Mouse (Mus musculus) ovary, postnatal 10 days (tissue): ENCODE data around the gene Btg1.
A peak's percentile ranks its signal among the peaks of the same experiment; 100 is the strongest.

Experiments used
- DNase-seq: peaks from one replicate; pipeline ENCODE4 v3.0.0; 2022; ENCODE audit warnings: low spot score

The Btg1 gene

DNA sequence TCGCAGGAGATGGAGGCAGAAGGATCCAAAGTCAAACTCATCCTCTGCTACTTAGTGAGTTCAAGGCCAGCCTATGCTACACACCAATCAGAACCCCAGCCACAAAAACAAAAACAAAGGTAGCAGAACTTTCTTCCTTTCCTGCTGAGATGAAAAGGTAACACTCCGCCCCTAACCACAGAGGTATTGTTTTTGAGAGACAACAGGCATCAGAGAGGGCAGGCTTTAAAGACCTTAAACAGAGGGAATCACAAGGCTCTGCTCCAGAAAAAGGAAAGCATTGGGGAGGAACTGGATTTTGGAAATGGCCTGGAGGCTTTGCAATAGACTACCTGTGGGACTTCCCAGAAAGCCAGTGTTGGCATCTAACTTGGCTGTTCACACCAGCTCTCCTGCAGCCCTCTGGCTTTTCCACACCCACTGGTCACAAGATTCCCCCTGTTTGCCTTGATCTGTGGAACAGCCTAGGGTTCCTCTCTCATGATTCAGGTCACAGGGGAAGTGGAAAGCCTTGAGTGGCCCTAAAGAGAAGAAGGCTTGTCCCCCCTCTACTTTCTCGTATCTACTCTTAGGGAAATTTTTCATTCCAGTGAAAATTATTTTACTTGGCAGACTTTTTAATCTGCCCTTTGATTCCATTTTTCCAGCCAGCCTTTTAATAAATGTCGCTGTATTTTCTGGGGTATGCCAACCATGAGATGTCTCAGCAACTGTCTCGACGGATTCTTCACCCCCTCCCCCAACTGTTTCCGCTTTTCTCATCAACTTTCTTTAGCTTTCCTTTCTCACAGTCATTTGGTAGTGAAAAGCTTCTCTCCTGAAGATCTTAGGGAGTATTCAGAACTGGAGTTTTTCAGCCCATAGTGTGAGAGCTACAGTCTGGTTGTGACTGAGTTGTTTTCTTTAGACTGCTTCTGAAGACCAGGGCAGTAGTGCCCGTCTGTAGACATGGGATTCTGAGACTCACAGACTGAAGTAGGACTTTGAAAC lies 7.2 kb upstream of the Btg1 start:
- DNase-seq, result no peak

DNA sequence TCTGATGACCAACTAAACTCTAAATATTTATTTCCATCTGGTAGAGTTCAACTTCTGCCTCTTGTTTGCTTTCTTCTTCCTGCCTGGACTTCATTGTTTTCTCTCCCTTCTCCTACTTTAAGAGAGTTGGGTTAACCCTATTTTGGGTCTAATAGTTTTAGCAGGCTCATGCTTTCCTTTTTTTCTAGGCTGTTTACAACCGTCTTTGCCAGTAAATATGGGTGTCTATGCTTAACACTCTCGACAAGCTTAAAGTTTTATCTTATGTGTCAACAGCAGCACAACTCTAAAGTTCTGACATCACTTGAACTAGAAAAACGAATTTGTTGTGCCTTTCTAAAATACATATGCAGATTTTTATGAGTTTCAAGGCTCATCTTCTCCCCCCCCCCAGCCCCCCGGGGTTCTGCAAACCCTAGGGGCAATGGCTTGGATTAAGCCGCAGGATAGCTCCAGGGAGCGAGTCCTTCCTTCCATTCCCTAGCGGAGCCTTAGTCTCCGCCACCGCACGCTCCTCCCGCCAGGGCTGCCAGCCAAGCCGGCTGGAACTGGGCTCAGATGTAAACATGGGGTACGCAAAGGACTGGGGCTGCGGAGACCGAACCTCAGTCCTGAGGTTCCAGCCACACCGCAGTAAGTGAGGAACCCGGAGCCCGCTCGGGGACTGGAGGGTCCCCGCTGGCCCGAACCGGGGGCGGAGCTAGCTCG lies 651 bp upstream of the Btg1 start:
- DNase-seq, result no peak

DNA sequence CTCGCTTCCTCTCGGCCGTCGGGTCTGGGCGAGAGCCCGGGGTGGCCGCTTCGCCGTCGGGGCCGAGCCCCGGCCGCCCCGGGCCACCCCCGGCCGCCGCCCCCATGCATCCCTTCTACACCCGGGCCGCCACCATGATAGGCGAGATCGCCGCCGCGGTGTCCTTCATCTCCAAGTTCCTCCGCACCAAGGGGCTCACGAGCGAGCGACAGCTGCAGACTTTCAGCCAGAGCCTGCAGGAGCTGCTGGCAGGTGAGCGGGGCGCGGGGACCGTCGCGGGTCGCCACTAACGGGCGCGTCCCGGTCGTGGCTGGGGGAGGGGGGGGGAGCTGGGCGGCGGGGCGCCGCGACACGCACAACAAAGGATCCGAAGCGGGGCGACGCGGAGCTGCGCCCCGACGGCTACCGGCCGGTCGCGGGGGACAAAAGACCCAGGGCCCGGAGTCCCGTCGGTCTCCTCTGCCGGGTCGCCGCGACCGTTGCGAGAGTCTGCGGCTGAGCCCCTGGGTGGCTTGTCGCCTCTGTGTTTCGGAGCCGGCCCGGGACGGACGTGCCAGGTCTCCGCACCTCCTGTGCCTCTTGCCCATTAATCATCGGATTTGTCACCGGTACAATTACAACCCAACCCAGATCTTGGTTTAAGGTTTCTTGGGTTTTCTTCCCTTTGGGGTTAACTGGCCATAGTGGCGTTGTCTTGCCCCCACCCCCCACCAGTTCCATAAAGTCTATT lies 580 bp downstream of the Btg1 start:
- peak; percentile 22 for DNase-seq

DNA sequence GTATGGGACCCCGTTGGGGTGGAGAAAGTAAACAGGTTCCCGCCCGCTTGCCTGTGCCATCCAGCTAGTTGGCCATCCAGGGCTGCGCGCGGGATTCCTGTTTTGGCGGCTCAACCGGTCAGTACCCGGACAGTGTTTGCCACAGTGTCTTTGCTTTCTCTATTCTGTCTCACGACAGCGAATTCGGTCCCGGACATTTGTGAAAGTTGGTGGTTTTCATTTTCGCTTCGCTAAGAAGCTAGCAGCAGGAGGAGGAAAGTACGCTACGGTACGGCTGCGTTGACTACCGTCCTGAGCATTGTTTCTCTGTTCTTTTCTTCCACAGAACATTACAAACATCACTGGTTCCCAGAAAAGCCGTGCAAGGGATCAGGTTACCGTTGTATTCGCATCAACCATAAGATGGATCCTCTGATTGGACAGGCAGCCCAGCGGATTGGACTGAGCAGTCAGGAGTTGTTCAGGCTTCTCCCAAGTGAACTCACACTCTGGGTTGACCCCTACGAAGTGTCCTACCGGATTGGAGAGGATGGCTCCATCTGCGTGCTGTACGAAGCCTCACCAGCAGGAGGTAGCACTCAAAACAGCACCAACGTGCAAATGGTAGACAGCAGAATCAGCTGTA lies 1.3 kb downstream of the Btg1 start:
- peak; percentile 49 for DNase-seq

DNA sequence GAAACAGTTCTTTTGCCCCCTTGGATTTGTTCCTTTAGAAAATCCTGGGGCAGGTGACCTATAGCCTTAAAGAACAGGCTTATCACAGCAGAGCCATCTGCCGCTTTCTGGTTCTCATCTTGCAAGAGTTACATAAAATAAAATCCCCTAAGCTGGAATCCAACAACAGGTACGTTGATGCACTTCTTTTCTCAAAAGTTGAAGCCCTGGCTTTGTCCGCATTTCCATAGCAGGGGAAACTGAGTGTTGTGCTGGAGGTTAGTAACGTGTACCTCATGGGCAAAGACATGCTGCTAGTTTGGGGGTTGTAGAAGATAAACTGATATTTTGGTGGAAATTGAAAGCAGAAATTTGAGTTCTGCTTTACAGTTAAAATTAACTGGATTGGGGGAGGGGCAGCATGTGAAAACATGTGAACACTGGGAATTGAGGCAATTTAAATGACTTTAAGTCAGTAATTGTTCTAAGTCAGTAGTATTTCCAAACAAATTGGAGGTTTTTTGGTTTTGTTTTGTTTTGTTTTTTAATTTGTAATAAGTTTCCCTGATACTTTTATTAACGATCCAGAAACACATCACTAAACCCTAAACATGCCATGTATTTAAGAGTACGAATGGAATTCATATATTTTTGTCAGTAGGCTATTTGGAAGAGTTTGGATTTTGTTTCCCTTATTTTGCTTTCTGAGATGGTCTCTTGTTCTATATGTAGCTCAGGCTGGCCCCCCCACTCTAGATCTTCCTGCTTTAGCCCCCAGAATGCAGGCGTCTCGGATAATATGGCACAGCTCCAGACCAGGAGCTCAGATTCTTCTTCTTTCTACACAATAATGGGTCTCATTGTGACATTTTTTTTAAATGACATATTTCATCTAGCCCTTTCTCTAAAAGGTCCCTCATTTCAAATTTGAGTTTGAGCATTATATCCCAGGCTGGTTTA lies 3.4 kb downstream of the Btg1 start:
- DNase-seq, result no peak

DNA sequence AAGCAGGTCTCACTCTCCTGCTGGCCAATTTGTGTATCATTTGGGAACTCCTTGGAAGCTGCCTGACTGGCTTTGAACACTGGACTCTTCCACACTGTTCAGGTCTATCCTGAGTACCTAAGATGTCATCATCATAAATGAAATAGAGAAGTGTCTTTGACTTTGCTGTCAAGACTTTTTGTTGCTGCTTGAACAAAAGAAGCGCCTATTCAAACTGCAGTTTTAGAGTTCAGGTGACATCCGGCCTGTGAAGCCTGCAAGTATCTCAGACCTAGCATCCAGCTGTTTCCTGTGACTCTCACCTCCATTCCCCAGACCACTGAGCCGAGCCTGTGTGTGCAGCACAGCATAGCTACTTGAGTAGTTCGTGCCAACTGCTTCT lies 4.1 kb downstream of the Btg1 start:
- no peak for DNase-seq

DNA sequence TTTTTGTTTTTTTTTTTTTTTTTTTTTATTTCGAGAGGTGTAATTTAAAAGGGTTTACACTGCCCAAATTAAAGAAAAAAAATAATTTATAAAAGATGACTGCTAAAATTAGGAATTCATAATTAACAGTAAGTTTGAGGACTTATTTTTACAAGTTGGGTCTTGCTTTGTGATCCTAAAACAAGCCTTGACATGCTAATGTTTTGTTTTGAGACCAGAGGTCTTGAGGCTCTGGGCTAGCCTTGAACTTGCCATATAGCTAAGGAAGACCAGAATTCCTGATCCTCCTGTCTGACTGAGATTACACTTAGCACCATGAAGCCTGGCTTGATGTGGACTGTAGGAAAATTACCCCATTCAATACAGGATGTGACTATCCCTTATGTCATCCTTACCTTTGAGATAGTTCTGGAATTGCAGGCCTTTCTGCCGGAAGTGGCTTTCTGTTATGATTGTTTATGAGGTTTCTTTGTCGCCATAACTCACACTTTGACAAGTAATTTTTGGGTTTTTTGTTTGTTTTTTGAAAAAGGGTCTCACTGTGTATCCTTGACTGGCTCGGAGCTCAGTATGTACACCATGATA lies 4.6 kb downstream of the Btg1 start:
- no peak for DNase-seq

DNA sequence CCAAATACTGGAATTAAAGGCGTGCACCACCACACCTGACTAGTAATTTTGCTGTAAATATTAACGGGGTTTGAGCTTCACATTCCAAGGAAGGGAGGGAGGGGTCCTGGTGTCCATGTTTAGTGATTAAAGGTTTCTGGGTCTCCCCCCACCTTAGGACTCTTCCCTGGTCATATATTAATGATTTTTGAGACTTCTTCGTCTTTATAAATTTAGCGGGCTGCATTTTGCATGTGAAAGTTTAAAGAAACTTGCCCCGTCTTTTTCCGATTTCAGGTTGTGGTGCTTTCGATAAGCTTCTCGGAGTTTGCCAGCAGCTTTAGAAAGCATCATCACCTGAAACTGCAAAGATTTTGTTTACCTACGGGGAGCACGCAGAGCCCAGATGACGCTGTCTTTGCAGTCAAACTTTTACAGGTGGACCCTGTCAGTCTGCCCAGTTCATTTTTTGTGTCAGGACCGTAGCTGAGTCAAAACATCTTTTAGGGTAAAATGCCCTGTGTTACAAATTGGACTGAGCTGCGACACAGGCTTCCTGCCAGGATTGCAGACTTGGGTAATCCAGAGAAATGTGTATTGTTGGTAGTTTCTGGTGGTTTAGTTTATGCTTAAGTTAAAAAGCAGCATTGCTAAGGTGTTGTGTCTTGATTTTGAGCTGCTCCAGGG lies 5.3 kb downstream of the Btg1 start:
- DNase-seq, result no peak

DNA sequence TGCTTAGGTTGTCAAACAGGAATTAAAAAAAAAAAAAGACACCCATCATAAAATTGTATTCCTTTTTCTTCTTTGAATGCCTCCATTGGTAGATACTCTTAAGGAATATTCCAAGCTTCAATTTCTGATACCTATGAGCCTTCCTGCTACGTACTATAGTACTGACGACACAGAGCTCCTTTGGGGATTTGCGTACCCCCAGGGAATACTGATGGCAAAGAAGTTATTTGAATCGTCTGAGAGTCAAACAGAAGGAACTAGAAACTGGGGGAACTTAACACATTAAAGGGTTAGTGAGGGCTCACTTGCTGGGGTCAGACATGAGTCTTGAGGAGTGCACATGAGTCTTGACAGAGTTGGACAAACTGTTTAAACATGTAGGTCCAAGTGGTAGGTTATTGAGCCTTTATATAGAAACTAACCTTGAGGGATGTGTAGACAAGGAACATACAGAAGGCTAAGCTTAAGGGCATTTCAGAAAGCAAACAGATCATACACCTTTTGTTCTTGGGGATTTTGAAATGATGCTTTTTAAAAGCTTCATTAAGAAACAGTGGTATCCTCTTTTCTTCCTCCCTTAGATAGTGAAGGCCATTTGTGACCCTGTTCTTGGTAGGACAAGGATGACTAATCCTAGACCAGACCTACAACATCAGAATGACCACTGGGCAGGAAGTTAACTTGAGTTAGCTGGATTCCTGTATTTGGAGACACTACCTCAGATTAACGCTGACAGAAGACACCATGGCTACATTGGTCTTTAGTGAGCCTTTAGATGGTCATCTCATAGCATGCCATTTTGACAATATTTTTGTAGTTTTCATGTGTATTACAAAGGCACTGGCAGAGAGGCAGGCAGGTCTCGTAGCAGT lies 6.2 kb downstream of the Btg1 start:
- DNase-seq, result no peak

DNA sequence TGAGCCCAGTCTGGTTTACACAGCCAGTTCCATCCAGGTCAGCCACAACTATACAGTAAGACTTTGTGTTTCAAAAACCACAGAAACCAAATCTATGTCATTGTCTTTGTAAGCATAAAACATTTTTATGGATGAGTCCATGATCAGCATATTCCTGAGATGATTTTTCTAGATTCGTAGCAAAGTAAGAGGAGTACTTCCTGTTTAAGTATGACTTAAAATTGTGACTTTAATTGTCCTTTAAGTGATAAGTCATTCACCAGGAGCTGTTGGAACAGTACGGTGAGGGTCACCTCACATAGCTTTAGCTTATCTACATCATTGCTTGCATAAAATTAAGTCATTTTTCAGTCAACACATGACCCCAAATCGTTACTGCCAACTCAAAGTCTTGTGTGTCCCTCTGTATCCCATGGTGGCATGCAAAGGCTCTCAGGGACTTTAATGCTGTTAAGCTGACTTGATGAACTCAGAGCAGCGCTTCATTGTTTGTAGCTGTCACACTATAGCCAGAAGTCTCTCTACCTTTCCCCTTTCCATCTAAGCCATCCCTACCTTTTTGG lies 6.9 kb downstream of the Btg1 start:
- DNase-seq, result no peak

DNA sequence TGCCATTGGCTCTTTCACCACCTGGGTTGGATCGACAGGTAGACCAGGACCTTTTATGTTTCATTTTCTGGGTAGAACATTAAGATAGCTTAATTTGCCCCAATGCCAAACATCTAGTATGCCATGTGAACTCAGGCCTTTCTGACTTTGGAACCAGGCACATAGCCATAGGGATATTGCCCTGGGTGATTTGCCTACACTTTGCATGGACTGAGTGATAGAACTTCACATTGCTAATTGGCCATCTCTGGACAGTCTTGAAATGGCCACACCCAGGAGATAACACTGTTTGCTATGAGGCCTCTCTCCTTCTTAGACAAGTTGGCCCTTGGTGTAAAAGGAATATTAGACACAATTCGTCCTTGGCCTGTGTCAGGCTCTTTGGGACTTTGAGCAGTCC lies 7.6 kb downstream of the Btg1 start:
- DNase-seq, result no peak

DNA sequence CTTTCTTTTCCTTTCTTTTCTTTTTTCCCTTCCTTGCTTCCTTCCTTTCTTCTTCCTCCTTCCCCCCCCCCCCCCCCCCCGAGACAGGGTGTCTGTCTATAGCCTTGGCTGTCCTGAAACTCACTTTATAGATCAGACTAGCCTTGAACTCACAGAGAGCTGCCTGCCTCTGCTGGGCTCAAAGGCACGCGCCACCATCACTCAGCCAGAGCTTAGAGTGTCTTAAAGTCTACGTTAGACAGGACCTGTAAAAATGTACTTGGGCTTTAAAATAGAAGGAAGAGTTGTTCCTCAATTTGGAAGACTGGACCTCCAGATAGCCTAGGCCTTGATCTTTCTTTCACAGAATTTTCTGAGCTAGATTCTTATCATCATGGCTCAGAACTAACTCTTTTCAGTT lies 8.3 kb downstream of the Btg1 start:
- no peak for DNase-seq

DNA sequence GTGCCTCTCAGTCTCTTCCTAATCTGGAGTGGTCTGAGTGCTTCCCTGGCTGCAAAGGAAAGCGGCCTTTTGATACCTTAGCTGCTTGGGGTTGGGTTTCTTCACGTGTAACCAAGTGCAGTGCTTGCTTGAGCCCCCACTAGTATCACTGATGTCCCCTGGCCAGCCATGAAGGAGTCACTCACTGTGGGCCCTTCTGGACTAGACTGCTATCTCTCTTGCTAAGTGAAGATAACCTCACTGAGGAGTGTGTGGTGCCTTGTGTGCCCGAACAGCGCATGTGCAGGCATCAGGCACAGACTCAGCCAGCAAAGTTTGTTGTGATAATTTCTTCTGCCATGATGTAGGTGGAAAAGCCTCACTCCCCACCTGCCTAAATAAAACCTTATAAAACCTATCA lies 8.9 kb downstream of the Btg1 start:
- DNase-seq, result no peak

DNA sequence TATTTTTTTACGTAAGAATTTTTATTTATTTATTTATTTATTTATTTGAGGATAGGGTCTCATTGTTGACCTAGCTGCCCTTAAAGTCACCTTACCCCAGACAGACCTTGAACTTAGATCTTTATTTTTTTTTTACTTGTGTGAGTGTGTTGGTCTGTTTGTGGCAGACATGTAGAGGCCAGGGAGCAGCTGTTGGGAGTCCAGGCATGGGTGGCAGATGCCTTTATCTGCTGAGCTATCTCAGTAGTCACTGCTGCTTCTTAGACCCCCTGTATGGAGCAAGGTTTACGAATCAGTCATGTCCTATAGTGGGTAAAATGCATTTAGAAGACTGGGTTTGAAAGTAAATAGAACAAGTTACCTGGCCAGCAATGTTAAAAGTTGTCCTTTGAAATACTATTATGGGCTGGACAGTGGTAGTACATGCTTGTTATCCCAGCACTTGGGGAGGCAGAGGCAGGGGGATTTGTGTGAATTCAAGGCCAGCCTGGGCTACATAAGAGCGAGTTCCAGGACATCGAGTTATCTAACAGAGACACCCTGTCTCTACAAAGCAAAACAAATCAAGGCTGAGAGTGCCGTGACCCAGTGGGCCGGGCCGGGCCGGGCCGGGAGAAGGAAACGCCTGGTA lies 9.4 kb downstream of the Btg1 start:
- DNase-seq, result no peak

DNA sequence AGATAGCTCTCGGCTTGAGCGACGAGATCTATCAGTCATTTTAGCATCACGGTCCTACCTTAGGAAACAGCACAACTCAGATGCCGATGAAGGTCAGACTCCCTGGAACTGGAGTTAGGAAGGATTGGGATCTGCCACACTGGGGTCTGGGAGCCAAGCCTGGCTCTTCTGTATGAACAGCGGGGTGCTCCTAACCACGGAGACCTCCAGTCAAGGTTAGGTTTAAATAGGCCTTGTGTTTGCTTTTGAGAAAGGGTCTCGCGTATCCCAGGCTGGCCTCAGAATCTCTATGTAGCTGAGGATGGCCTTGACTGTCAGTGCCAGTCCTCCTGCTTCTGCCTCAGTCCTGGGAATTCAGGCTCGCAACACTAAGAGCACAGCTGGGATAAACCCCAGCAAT lies 10.5 kb downstream of the Btg1 start:
- no peak for DNase-seq

DNA sequence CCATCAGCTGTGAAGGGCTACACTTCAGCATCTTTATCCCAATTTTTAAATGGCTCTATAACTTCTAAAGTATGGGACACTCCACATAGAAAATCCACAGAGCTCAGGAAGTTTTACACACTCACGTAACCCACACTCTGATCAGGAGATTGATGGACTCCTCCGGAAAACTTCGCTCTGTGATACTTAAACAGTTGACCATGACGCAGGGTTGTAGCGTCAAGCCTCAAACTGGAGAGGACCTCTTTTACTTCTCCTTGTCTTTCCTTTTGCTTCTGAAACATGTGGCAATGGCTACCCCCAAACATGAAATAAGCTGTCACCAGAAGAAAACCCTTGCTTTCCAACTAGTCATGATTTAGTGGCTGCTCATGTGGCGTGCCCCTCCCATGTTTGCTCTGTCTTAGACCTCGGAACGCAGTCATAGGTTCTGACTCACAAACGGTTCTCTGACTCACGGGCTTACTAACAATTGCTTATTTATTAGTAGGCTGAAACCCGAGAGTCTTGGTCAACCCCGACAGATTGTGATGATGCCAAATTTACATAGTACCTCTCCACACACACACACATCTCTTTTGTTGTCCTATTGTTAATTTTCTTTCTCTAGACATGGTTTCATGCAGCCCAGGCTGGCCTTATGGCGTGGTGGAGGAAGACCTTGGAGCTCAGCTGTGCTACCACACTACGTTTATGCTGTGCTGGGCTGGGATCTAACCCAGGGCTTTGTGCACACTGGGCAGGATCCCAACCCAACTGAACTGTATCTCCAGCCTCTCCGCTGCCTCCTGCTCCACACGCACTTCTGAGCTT lies 11.5 kb downstream of the Btg1 start:
- no peak for DNase-seq

DNA sequence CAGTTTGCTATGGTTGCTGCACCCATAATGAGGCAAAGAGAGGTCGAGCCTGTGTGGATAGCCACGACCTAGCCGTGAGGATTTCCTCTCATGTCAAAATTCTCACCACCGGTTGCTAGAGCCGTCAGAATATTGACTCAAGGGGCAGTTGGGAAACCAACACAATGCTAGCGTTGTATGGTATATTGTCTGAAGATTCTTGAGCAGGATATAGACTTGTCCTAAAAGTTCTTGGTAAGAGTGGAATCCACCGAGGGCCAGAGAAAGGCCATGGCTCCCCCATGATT lies 12.1 kb downstream of the Btg1 start:
- no peak for DNase-seq

DNA sequence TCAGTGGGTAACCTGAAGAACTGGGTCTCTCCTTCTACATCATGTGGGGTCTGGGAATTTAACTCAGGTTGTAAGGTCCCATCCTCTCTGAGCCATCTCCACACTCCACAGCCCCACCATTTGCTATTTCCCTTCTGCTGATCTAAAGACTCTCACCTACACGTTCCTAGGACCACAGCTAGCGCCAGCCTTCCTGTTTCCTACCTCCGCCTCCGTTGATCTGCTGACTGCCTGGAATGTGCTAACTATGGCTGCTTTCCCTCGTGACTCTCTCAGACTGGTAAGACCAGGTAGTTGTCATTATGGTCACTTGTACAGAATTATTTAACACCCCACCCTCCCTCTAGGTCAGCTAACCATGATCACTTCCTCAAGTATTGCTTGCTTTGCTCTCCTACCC lies 13.3 kb downstream of the Btg1 start:
- no peak for DNase-seq
